In the genomic region with DNA sequence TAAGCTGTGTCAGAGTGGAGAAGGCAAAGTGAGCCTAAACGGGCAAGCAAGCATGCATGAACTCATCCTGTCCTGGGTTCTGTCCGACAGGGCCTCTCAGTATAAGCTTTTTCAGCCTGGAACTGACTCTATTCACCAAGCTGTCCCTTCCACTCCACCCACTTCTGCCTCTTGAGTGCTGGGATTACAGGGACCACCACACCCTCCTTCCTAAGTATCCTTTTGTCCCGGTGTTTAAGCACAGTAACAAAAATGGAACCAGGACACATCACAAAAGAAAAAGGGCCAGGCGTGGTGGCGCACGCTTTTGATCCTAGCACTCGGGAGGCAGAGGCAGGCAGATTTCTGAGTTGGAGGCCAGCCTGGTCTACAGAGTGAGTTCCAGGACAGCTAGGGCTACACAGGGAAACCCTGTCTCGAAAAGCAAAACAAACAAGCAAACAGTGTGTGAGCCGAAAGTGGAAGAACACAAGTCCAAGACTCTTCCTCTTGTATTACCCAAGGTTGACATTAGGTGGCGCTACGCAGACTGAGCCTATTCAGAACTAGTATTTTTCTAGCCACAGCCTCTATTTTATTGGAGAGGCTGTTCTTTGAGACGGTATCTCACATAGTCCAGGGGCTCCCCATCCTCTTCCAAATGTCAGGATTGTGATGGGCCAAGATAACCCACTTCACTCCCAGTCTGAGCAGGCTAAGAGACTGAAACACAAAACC, we compare ENCODE assay signal across 9 mouse cellular contexts. TPM values are rescaled to one million over a fixed set of nuclear protein-coding genes. Genes with fewer than 3 reads are reported as not detected.
DNase-seq lines count a peak whose midpoint lies in the region; ATAC-seq and TF ChIP-seq lines count a peak whose summit lies in the region.
"Had no signal": no experiment of that assay in that cellular context is flagged by ENCODE, and none has a peak within 500 bp of the region (broad histone marks: within the 10 kb centered on the region; RNA-seq: fewer than 3 reads in every experiment).

No protein-coding gene starts in this region.

- ATAC-seq in cerebellum, adult (ENCODE audit: insufficient number of reproducible peaks, low FRiP score, low TSS enrichment): no peak
- ATAC-seq in midbrain, embryonic 11.5 days (ENCODE audit: low FRiP score): no peak
- no peak for ATAC-seq in midbrain, embryonic 13.5 days
- ATAC-seq in erythroblast, adult 5-6 weeks (replicated peaks; ENCODE audit: low FRiP score, poor library complexity, severe bottlenecking): peak; percentile 79
- ATAC-seq in liver, embryonic 14.5 days (ENCODE audit: insufficient read depth): no peak

- 0 out of 2 replicates have a peak, but pooled peaks have one; percentile 4 for TF ChIP-seq CTCF in bone marrow, adult 2 months (IDR thresholded peaks at IDR 0.05; ENCODE audit: control insufficient read depth, insufficient read depth, low read length)
- peak; percentile 82 for TF ChIP-seq CTCF in liver, embryonic 14.5 days (IDR thresholded peaks at IDR 0.05; ENCODE audit: low read depth)

- no peak overlapping the region for H3K27ac ChIP-seq in midbrain, embryonic 11.5 days (ENCODE audit: low read depth, low read length)
- H3K27ac ChIP-seq in midbrain, embryonic 13.5 days: no peak overlapping the region
- no peak overlapping the region for H3K27ac ChIP-seq in bone marrow, adult 2 months (ENCODE audit: control insufficient read depth, insufficient read depth, low read depth, low read length, poor library complexity)
- H3K27ac ChIP-seq in liver, embryonic 14.5 days: no peak overlapping the region
- H3K27ac ChIP-seq: neural tube, embryonic 12.5 days had no signal

- no peak overlapping the region for H3K9ac ChIP-seq in midbrain, embryonic 11.5 days (ENCODE audit: low read length)
- H3K9ac ChIP-seq in midbrain, embryonic 13.5 days (replicated peaks): no peak overlapping the region
- H3K9ac ChIP-seq in liver, embryonic 14.5 days (replicated peaks): no peak overlapping the region
- H3K9ac ChIP-seq: neural tube, embryonic 12.5 days had no signal

- no peak for TF ChIP-seq EP300 in liver, embryonic 14.5 days (IDR thresholded peaks at IDR 0.05; ENCODE audit: low read depth)

- no peaks in the 10 kb centered on the region for H3K9me3 ChIP-seq in midbrain, embryonic 11.5 days (ENCODE audit: control insufficient read depth, low read length)
- H3K9me3 ChIP-seq in midbrain, embryonic 13.5 days: no peaks in the 10 kb centered on the region
- H3K9me3 ChIP-seq in liver, embryonic 14.5 days (ENCODE audit: control insufficient read depth, low read length): no peaks in the 10 kb centered on the region
- H3K9me3 ChIP-seq: neural tube, embryonic 12.5 days had no signal

- peak; percentile 40 for DNase-seq in cerebellum, adult 11 months
- peak; percentile 92 for DNase-seq in midbrain, embryonic 11.5 days (ENCODE audit: low spot score, missing footprints)
- DNase-seq in liver, embryonic 14.5 days (ENCODE audit: low read depth in 3 of 3, low spot score in 3 of 3): peak; percentile 44 to 58 (median 55)
- DNase-seq in spleen, postnatal 36 days (ENCODE audit: low spot score in 2 of 2): peak; percentile 29 to 45

- no peak overlapping the region for H3K4me2 ChIP-seq in midbrain, embryonic 11.5 days
- H3K4me2 ChIP-seq in midbrain, embryonic 13.5 days (replicated peaks): no peak overlapping the region
- no peak overlapping the region for H3K4me2 ChIP-seq in liver, embryonic 14.5 days (ENCODE audit: low read depth)
- H3K4me2 ChIP-seq: neural tube, embryonic 12.5 days had no signal

- no peaks in the 10 kb centered on the region for H3K4me1 ChIP-seq in midbrain, embryonic 11.5 days (ENCODE audit: control insufficient read depth, insufficient read depth, low read length)
- H3K4me1 ChIP-seq in midbrain, embryonic 13.5 days (replicated peaks): no peaks in the 10 kb centered on the region
- H3K4me1 ChIP-seq in bone marrow, adult 2 months (ENCODE audit: control insufficient read depth, insufficient read depth, low read length): peaks cover 2% of the 10 kb centered on the region; the same call in 1 of the 2 replicates
- H3K4me1 ChIP-seq in liver, embryonic 14.5 days (replicated peaks; ENCODE audit: control insufficient read depth in 2 of 2, insufficient read depth in 2 of 2, low read length in 1 of 2): no peaks in the 10 kb centered on the region
- H3K4me1 ChIP-seq: neural tube, embryonic 12.5 days had no signal

- H3K27me3 ChIP-seq in midbrain, embryonic 11.5 days (ENCODE audit: control insufficient read depth, insufficient read depth, low read length): no peaks in the 10 kb centered on the region; the same call in 1 of the 2 replicates
- H3K27me3 ChIP-seq in midbrain, embryonic 13.5 days: no peaks in the 10 kb centered on the region
- no peaks in the 10 kb centered on the region for H3K27me3 ChIP-seq in liver, embryonic 14.5 days (ENCODE audit: control insufficient read depth, insufficient read depth, low read length)
- H3K27me3 ChIP-seq: neural tube, embryonic 12.5 days had no signal

- H3K36me3 ChIP-seq in midbrain, embryonic 11.5 days (ENCODE audit: control insufficient read depth, insufficient read depth, low read length): peaks cover 3% of the 10 kb centered on the region
- H3K36me3 ChIP-seq in midbrain, embryonic 13.5 days: peaks cover 12% of the 10 kb centered on the region
- no peaks in the 10 kb centered on the region; the same call in 1 of the 2 replicates for H3K36me3 ChIP-seq in liver, embryonic 14.5 days (replicated peaks; ENCODE audit: control insufficient read depth, insufficient read depth, low read depth)

- no peak for TF ChIP-seq POLR2A in bone marrow, adult 2 months (IDR thresholded peaks at IDR 0.05; ENCODE audit: borderline replicate concordance, control insufficient read depth, low read depth, low read length)

- no peak overlapping the region for H3K4me3 ChIP-seq in midbrain, embryonic 11.5 days (ENCODE audit: low read depth, low read length)
- no peak overlapping the region for H3K4me3 ChIP-seq in midbrain, embryonic 13.5 days (replicated peaks)
- H3K4me3 ChIP-seq in bone marrow, adult 2 months (replicated peaks; ENCODE audit: control insufficient read depth, low read depth, low read length): no peak overlapping the region
- H3K4me3 ChIP-seq in liver, embryonic 14.5 days (ENCODE audit: insufficient read depth in 1 of 2, low read depth in 2 of 2, low read length in 2 of 2): no peak overlapping the region
- H3K4me3 ChIP-seq: neural tube, embryonic 12.5 days had no signal

- 72% methylated on average over 12 of the region's 12 CpGs for WGBS in midbrain, embryonic 11.5 days
- WGBS in midbrain, embryonic 13.5 days: 69% methylated on average over 12 of the region's 12 CpGs
- 58% methylated on average over 12 of the region's 12 CpGs for WGBS in bone marrow, adult 2 months
- WGBS in liver, embryonic 14.5 days (ENCODE audit: insufficient replicate concordance): 51% methylated on average over 12 of the region's 12 CpGs

RNA-seq across cellular contexts. Expression of gene Rbms2, which starts 39.7 kb away (rescaled TPM):
- 19.7 TPM in 2 replicates for polyA plus RNA-seq in midbrain, embryonic 11.5 days (2014; fragmentation: Nextera tagmentation; extraction: Ambion mirVana)
- polyA plus RNA-seq in midbrain, embryonic 13.5 days (2015; fragmentation: Nextera tagmentation; extraction: Ambion mirVana): 9.8 and 10.9 TPM in 2 replicates
- 5.9 and 16.2 TPM in 2 replicates for polyA plus RNA-seq in bone marrow, adult 2 months (2011; ENCODE audit: insufficient read depth, insufficient read length, low replicate concordance, missing spikeins)
- total RNA-seq in erythroblast, adult 5-6 weeks (2015; ENCODE audit: low replicate concordance): 1.9 and 5.0 TPM in 2 replicates
- total RNA-seq in erythroblast, adult 5-6 weeks (2017; ENCODE audit: low replicate concordance): 0.51 and 6.8 TPM in 2 replicates
- 8.0 and 9.5 TPM in 2 replicates for polyA plus RNA-seq in liver, embryonic 14.5 days (2012; rRNA removed)
- 4.5 and 6.1 TPM in 2 replicates for polyA plus RNA-seq in liver, embryonic 14.5 days (2014; fragmentation: Nextera tagmentation; extraction: Ambion mirVana)

RNA-seq across cellular contexts. Expression of gene Baz2a, which starts 49.0 kb away (rescaled TPM):
- polyA plus RNA-seq in midbrain, embryonic 11.5 days (2014; fragmentation: Nextera tagmentation; extraction: Ambion mirVana): 20.2 and 21.0 TPM in 2 replicates
- polyA plus RNA-seq in midbrain, embryonic 13.5 days (2015; fragmentation: Nextera tagmentation; extraction: Ambion mirVana): 13.8 and 13.9 TPM in 2 replicates
- 31.8 and 64.0 TPM in 2 replicates for polyA plus RNA-seq in bone marrow, adult 2 months (2011; ENCODE audit: insufficient read depth, insufficient read length, low replicate concordance, missing spikeins)
- total RNA-seq in erythroblast, adult 5-6 weeks (2015; ENCODE audit: low replicate concordance): 80.3 and 86.5 TPM in 2 replicates
- total RNA-seq in erythroblast, adult 5-6 weeks (2017; ENCODE audit: low replicate concordance): 71.0 and 73.5 TPM in 2 replicates
- 9.5 TPM in 2 replicates for polyA plus RNA-seq in liver, embryonic 14.5 days (2012; rRNA removed)
- 9.1 and 10.3 TPM in 2 replicates for polyA plus RNA-seq in liver, embryonic 14.5 days (2014; fragmentation: Nextera tagmentation; extraction: Ambion mirVana)

RNA-seq across cellular contexts. Expression of gene Gls2, which starts 53.9 kb away (rescaled TPM):
- 0.72 and 0.82 TPM in 2 replicates for polyA plus RNA-seq in midbrain, embryonic 11.5 days (2014; fragmentation: Nextera tagmentation; extraction: Ambion mirVana)
- polyA plus RNA-seq in midbrain, embryonic 13.5 days (2015; fragmentation: Nextera tagmentation; extraction: Ambion mirVana): 1.1 and 1.4 TPM in 2 replicates
- 1.3 and 3.2 TPM in 2 replicates for polyA plus RNA-seq in bone marrow, adult 2 months (2011; ENCODE audit: insufficient read depth, insufficient read length, low replicate concordance, missing spikeins)
- 3.8 TPM in 2 replicates for total RNA-seq in erythroblast, adult 5-6 weeks (2015; ENCODE audit: low replicate concordance)
- total RNA-seq in erythroblast, adult 5-6 weeks (2017; ENCODE audit: low replicate concordance): 0.60 and 0.84 TPM in 2 replicates
- 4.2 and 5.5 TPM in 2 replicates for polyA plus RNA-seq in liver, embryonic 14.5 days (2012; rRNA removed)
- 3.7 and 4.4 TPM in 2 replicates for polyA plus RNA-seq in liver, embryonic 14.5 days (2014; fragmentation: Nextera tagmentation; extraction: Ambion mirVana)

RNA-seq across cellular contexts. Expression of gene Atp5b, which starts 57.3 kb away (rescaled TPM):
- polyA plus RNA-seq in midbrain, embryonic 11.5 days (2014; fragmentation: Nextera tagmentation; extraction: Ambion mirVana): 2,316 and 2,383 TPM in 2 replicates
- polyA plus RNA-seq in midbrain, embryonic 13.5 days (2015; fragmentation: Nextera tagmentation; extraction: Ambion mirVana): 2,005 and 2,018 TPM in 2 replicates
- polyA plus RNA-seq in bone marrow, adult 2 months (2011; ENCODE audit: insufficient read depth, insufficient read length, low replicate concordance, missing spikeins): 369 and 567 TPM in 2 replicates
- 477 and 544 TPM in 2 replicates for total RNA-seq in erythroblast, adult 5-6 weeks (2015; ENCODE audit: low replicate concordance)
- total RNA-seq in erythroblast, adult 5-6 weeks (2017; ENCODE audit: low replicate concordance): 410 and 537 TPM in 2 replicates
- 910 and 999 TPM in 2 replicates for polyA plus RNA-seq in liver, embryonic 14.5 days (2012; rRNA removed)
- polyA plus RNA-seq in liver, embryonic 14.5 days (2014; fragmentation: Nextera tagmentation; extraction: Ambion mirVana): 1,823 and 1,877 TPM in 2 replicates

Comparison
In these comparisons a context has a peak if more than half of its experiments do, and no peak if none do; other contexts are left out.
1. DNase-seq: peak in every context shown above with its lines; median percentile 92 in midbrain, embryonic 11.5 days; 55 in liver, embryonic 14.5 days; 40 in cerebellum, adult 11 months; 37 in spleen, postnatal 36 days.